Mouse (Mus musculus) C2C12 (cell line): ENCODE data around the gene Uhrf1.

Experiments
- CTCF ChIP-seq: IDR thresholded peaks from one replicate; pipeline ENCODE4 v1.5.1; 2011; ENCODE audit not compliant: control insufficient read depth, insufficient read depth, insufficient read length
- USF1 ChIP-seq: IDR thresholded peaks from one replicate; pipeline ENCODE4 v1.6.1; 2011; ENCODE audit warnings: low read depth, mild to moderate bottlenecking, control low read depth, moderate library complexity

DNA sequence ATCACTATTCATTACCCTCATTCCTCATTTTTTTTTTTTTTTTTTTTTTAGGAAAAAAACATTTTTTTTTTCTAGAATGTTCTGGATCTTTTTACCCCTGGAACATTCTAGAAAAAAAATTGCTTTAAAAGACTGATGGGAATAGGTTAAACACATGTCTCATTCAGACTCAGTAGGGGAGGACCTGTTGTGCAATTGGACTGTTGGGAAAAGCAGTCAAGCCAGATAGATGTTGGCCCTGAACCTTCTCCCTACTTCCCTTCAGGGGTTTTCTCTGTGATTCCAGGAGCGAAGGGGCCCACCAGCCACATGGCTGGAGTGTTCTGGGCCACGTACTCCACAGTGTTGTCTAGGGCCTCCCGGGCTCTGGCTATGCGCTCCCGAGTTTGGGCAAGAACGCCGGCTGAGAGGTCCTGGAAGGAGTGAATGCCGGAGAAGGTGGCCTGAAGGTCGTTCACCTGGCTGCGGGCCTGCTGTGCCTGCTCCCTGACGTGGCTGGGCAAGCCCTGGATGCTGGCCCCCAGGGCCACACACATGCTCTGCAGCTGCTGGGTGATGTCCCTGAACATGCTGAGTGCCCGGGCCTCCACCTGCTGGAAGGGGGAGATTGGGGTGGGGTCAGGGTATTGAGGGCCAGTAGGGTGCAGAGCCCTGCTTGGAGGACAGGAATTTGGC is 23.5 kb upstream of the Uhrf1 start:
- TF ChIP-seq CTCF (no peak), USF1 (no peak)
